Mouse (Mus musculus) forebrain, embryonic 13.5 days (tissue): Measurements from ENCODE around the gene Zan. TPM values are rescaled to one million over a fixed set of nuclear protein-coding genes. Genes with fewer than 3 reads are reported as not detected.

Experiments used
- ATAC-seq: fragments of 200-750 bp; cut with Nextera tagmentation; 2 replicates; pipeline ENCODE4 v1.8.0; 2017
- H3K27ac ChIP-seq: fragments of 300-500 bp; sonication (generic); 2 replicates; pipeline ENCODE4 v1.5.1; 2015; ENCODE audit warnings: inconsistent platforms, mild to moderate bottlenecking, moderate library complexity
- H3K27me3 ChIP-seq: fragments of 300-500 bp; sonication (generic); 2 replicates; pipeline ENCODE4 v1.6.1; 2015; ENCODE audit warnings: mild to moderate bottlenecking, inconsistent platforms
- H3K36me3 ChIP-seq: fragments of 300-500 bp; sonication (generic); 2 replicates; pipeline ENCODE4 v1.6.1; 2015; ENCODE audit warnings: mild to moderate bottlenecking, inconsistent platforms; ENCODE audit not compliant: poor library complexity, severe bottlenecking
- H3K4me1 ChIP-seq: fragments of 300-500 bp; sonication (generic); 2 replicates; pipeline ENCODE4 v1.6.1; 2015; ENCODE audit warnings: inconsistent platforms
- H3K4me2 ChIP-seq: fragments of 300-500 bp; sonication (generic); 2 replicates; pipeline ENCODE4 v1.6.1; 2015; ENCODE audit warnings: inconsistent platforms, mild to moderate bottlenecking, moderate library complexity
- H3K4me3 ChIP-seq: fragments of 300-500 bp; sonication (generic); 2 replicates; pipeline ENCODE4 v1.5.1; 2015; ENCODE audit warnings: mild to moderate bottlenecking, inconsistent platforms
- H3K9ac ChIP-seq: fragments of 300-500 bp; sonication (generic); 2 replicates; pipeline ENCODE4 v1.6.1; 2015; ENCODE audit warnings: mild to moderate bottlenecking, inconsistent platforms
- H3K9me3 ChIP-seq: fragments of 300-500 bp; sonication (generic); replicated peaks from 2 replicates; pipeline ENCODE4 v1.6.1; 2016; ENCODE audit warnings: inconsistent platforms
- WGBS: fragments of 180-500 bp; shearing (Covaris S2); methylation state at CpG from one replicate; pipeline ENCODE4 v1.1.7; 2015; 5-methylcytosine and 5-hydroxymethylcytosine counted together
- polyA plus RNA-seq: library from polyadenylated mRNA; unstranded; fragments of >200 nt; fragmentation: Nextera tagmentation; extraction: Ambion mirVana; gene quantifications from 2 replicates; pipeline ENCODE4 v1.2.1, GENCODE M21; 2015

The Zan gene
- polyA plus RNA-seq, 1 experiment from 2014 or later = 0.12 TPM

- Histone ChIP-seq H3K36me3 (no peaks in the 10 kb centered on the region), H3K27me3 (no peaks in the 10 kb centered on the region), H3K27ac (no peak overlapping the region), H3K9ac (no peak overlapping the region), H3K9me3 (no peaks in the 10 kb centered on the region), H3K4me3 (no peak overlapping the region), H3K4me1 (no peaks in the 10 kb centered on the region), H3K4me2 (no peak overlapping the region)
- 48% methylated on average over 7 of the region's 7 CpGs for WGBS
- no peak for ATAC-seq
Measured at GRCm38 (mm10) chr5:137394456-137394855, 82.4 kb downstream of the Zan start.

- 81% methylated on average over 8 of the region's 8 CpGs for WGBS
- H3K27me3 ChIP-seq = no peaks in the 10 kb centered on the region
- H3K27ac ChIP-seq = no peak overlapping the region
- no peak for ATAC-seq
- no peak overlapping the region for H3K4me3 ChIP-seq
- H3K9me3 ChIP-seq = no peaks in the 10 kb centered on the region
- H3K4me2 ChIP-seq = no peak overlapping the region
- no peaks in the 10 kb centered on the region for H3K4me1 ChIP-seq
- H3K9ac ChIP-seq = no peak overlapping the region
- no peaks in the 10 kb centered on the region for H3K36me3 ChIP-seq
Measured at GRCm38 (mm10) chr5:137391641-137392040, 85.2 kb downstream of the Zan start.

- 91% methylated on average over 7 of the region's 7 CpGs for WGBS
- H3K4me3 ChIP-seq = no peak overlapping the region
Measured at GRCm38 (mm10) chr5:137386712-137387111, 90.2 kb downstream of the Zan start.

GRCm38 (mm10) chr5:137383441-137383840 is 93.4 kb downstream of the Zan start:
- ATAC-seq = no peak
- no peaks in the 10 kb centered on the region for H3K27me3 ChIP-seq
- no peak overlapping the region for H3K9ac ChIP-seq
- no peak overlapping the region for H3K4me2 ChIP-seq
- H3K4me3 ChIP-seq = no peak overlapping the region
- no peaks in the 10 kb centered on the region for H3K36me3 ChIP-seq
- no peaks in the 10 kb centered on the region for H3K4me1 ChIP-seq
- no peak overlapping the region for H3K27ac ChIP-seq
- 82% methylated on average over 7 of the region's 7 CpGs for WGBS
- no peaks in the 10 kb centered on the region for H3K9me3 ChIP-seq

More at GRCm38 (mm10) chr5:137386712-137387111, 90.2 kb downstream of the Zan start:
- no peaks in the 10 kb centered on the region for H3K4me1 ChIP-seq
- H3K36me3 ChIP-seq = no peaks in the 10 kb centered on the region
- no peak overlapping the region for H3K9ac ChIP-seq
- no peak overlapping the region for H3K27ac ChIP-seq
- no peaks in the 10 kb centered on the region for H3K27me3 ChIP-seq
- no peak for ATAC-seq
- no peak overlapping the region for H3K4me2 ChIP-seq
- no peaks in the 10 kb centered on the region for H3K9me3 ChIP-seq

- H3K9ac ChIP-seq = no peak overlapping the region
- H3K4me2 ChIP-seq = no peak overlapping the region
- H3K9me3 ChIP-seq = no peaks in the 10 kb centered on the region
- H3K4me1 ChIP-seq = 0 out of 2 replicates have a peak, but pooled peaks cover 6% of the 10 kb centered on the region
- no peaks in the 10 kb centered on the region for H3K36me3 ChIP-seq
- H3K27ac ChIP-seq = no peak overlapping the region
- H3K27me3 ChIP-seq = no peaks in the 10 kb centered on the region
- 56% methylated on average over 4 of the region's 4 CpGs for WGBS
- ATAC-seq = no peak
- no peak overlapping the region for H3K4me3 ChIP-seq
Measured at GRCm38 (mm10) chr5:137381152-137381551, 95.7 kb downstream of the Zan start.

GRCm38 (mm10) chr5:137377603-137378002 is 99.3 kb downstream of the Zan start:
- no peaks in the 10 kb centered on the region for H3K9me3 ChIP-seq
- H3K4me2 ChIP-seq = no peak overlapping the region
- no peak overlapping the region for H3K27ac ChIP-seq
- no peak overlapping the region for H3K9ac ChIP-seq
- peaks cover 33% of the 10 kb centered on the region for H3K36me3 ChIP-seq
- no peak for ATAC-seq
- H3K27me3 ChIP-seq = no peaks in the 10 kb centered on the region
- WGBS = 36% methylated on average over 10 of the region's 15 CpGs
- H3K4me1 ChIP-seq = 0 out of 2 replicates have a peak, but pooled peaks cover 6% of the 10 kb centered on the region
- H3K4me3 ChIP-seq = no peak overlapping the region

GRCm38 (mm10) chr5:137377176-137377575 is 99.7 kb downstream of the Zan start:
- no peak for ATAC-seq
- 47% methylated on average over 11 of the region's 11 CpGs for WGBS
- H3K4me2 ChIP-seq = no peak overlapping the region
- no peaks in the 10 kb centered on the region for H3K9me3 ChIP-seq
- H3K27ac ChIP-seq = no peak overlapping the region
- H3K4me1 ChIP-seq = 0 out of 2 replicates have a peak, but pooled peaks cover 6% of the 10 kb centered on the region
- peaks cover 37% of the 10 kb centered on the region for H3K36me3 ChIP-seq
- H3K27me3 ChIP-seq = no peaks in the 10 kb centered on the region
- H3K9ac ChIP-seq = no peak overlapping the region
- H3K4me3 ChIP-seq = no peak overlapping the region

GRCm38 (mm10) chr5:137376722-137377121 is 100.1 kb downstream of the Zan start:
- Histone ChIP-seq H3K27ac (no peak overlapping the region), H3K4me1 (0 out of 2 replicates have a peak, but pooled peaks cover 6% of the 10 kb centered on the region), H3K9ac (no peak overlapping the region), H3K27me3 (no peaks in the 10 kb centered on the region), H3K9me3 (no peaks in the 10 kb centered on the region), H3K4me3 (no peak overlapping the region), H3K4me2 (no peak overlapping the region), H3K36me3 (peaks cover 41% of the 10 kb centered on the region)
- WGBS = 47% methylated on average over 9 of the region's 9 CpGs
- ATAC-seq = no peak

GRCm38 (mm10) chr5:137376198-137376597 is 100.7 kb downstream of the Zan start:
- Histone ChIP-seq H3K27ac (no peak overlapping the region), H3K4me1 (0 out of 2 replicates have a peak, but pooled peaks cover 6% of the 10 kb centered on the region), H3K9ac (no peak overlapping the region), H3K27me3 (no peaks in the 10 kb centered on the region), H3K4me2 (no peak overlapping the region), H3K4me3 (no peak overlapping the region), H3K9me3 (no peaks in the 10 kb centered on the region), H3K36me3 (peaks cover 47% of the 10 kb centered on the region)
- no peak for ATAC-seq
- WGBS = 45% methylated on average over 7 of the region's 7 CpGs

- H3K36me3 ChIP-seq = peaks cover 52% of the 10 kb centered on the region
- H3K27ac ChIP-seq = no peak overlapping the region
- WGBS = 54% methylated on average over 2 of the region's 2 CpGs
- ATAC-seq = no peak
- no peaks in the 10 kb centered on the region for H3K9me3 ChIP-seq
- no peak overlapping the region for H3K4me3 ChIP-seq
- H3K27me3 ChIP-seq = no peaks in the 10 kb centered on the region
- H3K4me2 ChIP-seq = no peak overlapping the region
- 0 out of 2 replicates have a peak, but pooled peaks cover 6% of the 10 kb centered on the region for H3K4me1 ChIP-seq
- no peak overlapping the region for H3K9ac ChIP-seq
Measured at GRCm38 (mm10) chr5:137375627-137376026, 101.2 kb downstream of the Zan start.

- H3K4me2 ChIP-seq = no peak overlapping the region
- no peaks in the 10 kb centered on the region for H3K9me3 ChIP-seq
- no peaks in the 10 kb centered on the region for H3K27me3 ChIP-seq
- H3K36me3 ChIP-seq = peaks cover 63% of the 10 kb centered on the region
- H3K4me3 ChIP-seq = no peak overlapping the region
- no peak overlapping the region for H3K27ac ChIP-seq
- WGBS = 75% methylated on average over 4 of the region's 4 CpGs
- no peak overlapping the region for H3K9ac ChIP-seq
- no peak for ATAC-seq
- 0 out of 2 replicates have a peak, but pooled peaks cover 6% of the 10 kb centered on the region for H3K4me1 ChIP-seq
Measured at GRCm38 (mm10) chr5:137374521-137375080, 102.3 kb downstream of the Zan start.

GRCm38 (mm10) chr5:137373371-137373950 is 103.4 kb downstream of the Zan start:
- no peaks in the 10 kb centered on the region for H3K9me3 ChIP-seq
- no peak overlapping the region for H3K9ac ChIP-seq
- 0 out of 2 replicates have a peak, but pooled peaks cover 6% of the 10 kb centered on the region for H3K4me1 ChIP-seq
- H3K27ac ChIP-seq = no peak overlapping the region
- no peak for ATAC-seq
- H3K4me2 ChIP-seq = no peak overlapping the region
- H3K36me3 ChIP-seq = peaks cover 74% of the 10 kb centered on the region
- H3K4me3 ChIP-seq = no peak overlapping the region
- H3K27me3 ChIP-seq = no peaks in the 10 kb centered on the region
- 90% methylated on average over 12 of the region's 12 CpGs for WGBS

- Histone ChIP-seq H3K27me3 (no peaks in the 10 kb centered on the region), H3K4me2 (no peak overlapping the region), H3K4me1 (no peaks in the 10 kb centered on the region), H3K9ac (no peak overlapping the region), H3K9me3 (no peaks in the 10 kb centered on the region), H3K36me3 (peaks cover 97% of the 10 kb centered on the region), H3K27ac (no peak overlapping the region), H3K4me3 (no peak overlapping the region)
- ATAC-seq = no peak
- 89% methylated on average over 11 of the region's 11 CpGs for WGBS
Measured at GRCm38 (mm10) chr5:137369665-137370064, 107.2 kb downstream of the Zan start.
